Comparison of ENCODE assay signal across 13 mouse cellular contexts in genomic region chr10:123120666-123121392, GRCm38 (mm10). TPM values are rescaled to one million over a fixed set of nuclear protein-coding genes. Genes with fewer than 3 reads are reported as not detected.
DNase-seq lines count a peak whose midpoint lies in the region; ATAC-seq and TF ChIP-seq lines count a peak whose summit lies in the region.
"Had no signal": no experiment of that assay in that cellular context is flagged by ENCODE, and none has a peak within 500 bp of the region (broad histone marks: within the 10 kb centered on the region; RNA-seq: fewer than 3 reads in every experiment).

No protein-coding gene starts in this region.

- WGBS in heart, postnatal 0 days, result 93% methylated on average over 14 of the region's 14 CpGs
- 97% methylated on average over 14 of the region's 14 CpGs for WGBS in thymus, adult 2 months
- 58% methylated on average over 14 of the region's 14 CpGs for WGBS in intestine, postnatal 0 days

- TF ChIP-seq POLR2A in thymus, adult 2 months (IDR thresholded peaks at IDR 0.05; ENCODE audit: control insufficient read depth, extremely low read depth, insufficient read depth, low read length, poor library complexity), result no peak

- ATAC-seq in heart, postnatal 0 days (ENCODE audit: insufficient read depth, low read depth), result no peak
- ATAC-seq in intestine, postnatal 0 days, result peak; percentile 94

- peaks cover 92% of the 10 kb centered on the region for H3K36me3 ChIP-seq in heart, postnatal 0 days (replicated peaks; ENCODE audit: control insufficient read depth, insufficient read depth, low read length)
- peaks cover 96% of the 10 kb centered on the region for H3K36me3 ChIP-seq in thymus, adult 2 months (ENCODE audit: control insufficient read depth, insufficient read depth, low read length)
- H3K36me3 ChIP-seq in intestine, postnatal 0 days (ENCODE audit: control insufficient read depth, insufficient read depth), result peaks cover 71% of the 10 kb centered on the region
- peaks cover 20% of the 10 kb centered on the region for H3K36me3 ChIP-seq in splenic B cell, adult 2 months (ENCODE audit: control insufficient read depth, insufficient read depth, low read length, poor library complexity, severe bottlenecking)

- TF ChIP-seq EP300 in heart, postnatal 0 days (IDR thresholded peaks at IDR 0.05; ENCODE audit: low read depth), result no peak

- intact Hi-C loops in heart, postnatal 14 days (cut with DNase I), result no loop called here

- no peaks in the 10 kb centered on the region for H3K4me1 ChIP-seq in heart, postnatal 0 days (ENCODE audit: control insufficient read depth, insufficient read depth)
- H3K4me1 ChIP-seq in thymus, adult 2 months (replicated peaks; ENCODE audit: control insufficient read depth, insufficient read depth, low read length), result no peaks in the 10 kb centered on the region
- H3K4me1 ChIP-seq in intestine, postnatal 0 days (replicated peaks; ENCODE audit: control insufficient read depth, insufficient read depth, low read length), result no peaks in the 10 kb centered on the region
- H3K4me1 ChIP-seq: embryonic facial prominence, embryonic 15.5 days had no signal

- no peak overlapping the region for H3K4me3 ChIP-seq in heart, postnatal 0 days (ENCODE audit: low read depth, low read length)
- no peak overlapping the region for H3K4me3 ChIP-seq in thymus, adult 2 months (ENCODE audit: control insufficient read depth, insufficient read depth, low read length)
- no peak overlapping the region for H3K4me3 ChIP-seq in intestine, postnatal 0 days (ENCODE audit: low read depth, low read length)
- H3K4me3 ChIP-seq: embryonic facial prominence, embryonic 15.5 days had no signal

- no peak overlapping the region for H3K27ac ChIP-seq in heart, postnatal 0 days (ENCODE audit: low read depth)
- H3K27ac ChIP-seq in thymus, adult 2 months (ENCODE audit: control insufficient read depth, insufficient read depth, low read length), result no peak overlapping the region
- H3K27ac ChIP-seq in intestine, postnatal 0 days (ENCODE audit: low read depth, low read length), result no peak overlapping the region
- H3K27ac ChIP-seq: embryonic facial prominence, embryonic 15.5 days had no signal

- H3K4me2 ChIP-seq in heart, postnatal 0 days (ENCODE audit: low read depth, low read length), result no peak overlapping the region
- H3K4me2 ChIP-seq in intestine, postnatal 0 days (replicated peaks; ENCODE audit: low read depth), result no peak overlapping the region
- H3K4me2 ChIP-seq: embryonic facial prominence, embryonic 15.5 days had no signal

- DNase-seq in heart, postnatal 0 days (ENCODE audit: low spot score), result no peak
- no peak for DNase-seq in heart, postnatal 14 days
- peak; percentile 16 for DNase-seq in thymus, adult 2 months
- DNase-seq in thymus, postnatal 36 days, result no peak
- DNase-seq in splenic B cell, adult 2 months (ENCODE audit: low read depth, low spot score), result peak; percentile 21
- DNase-seq in ovary, postnatal 14 days (ENCODE audit: low spot score), result no peak
- no peak for DNase-seq in gastrocnemius, postnatal 10 days
- DNase-seq: cerebellum, adult 9-11 months; gastrocnemius, postnatal 25 days; heart, postnatal 4 days; lung, adult 2 months had no signal

- H3K9me3 ChIP-seq in heart, postnatal 0 days (replicated peaks; ENCODE audit: control insufficient read depth, low read length), result no peaks in the 10 kb centered on the region
- H3K9me3 ChIP-seq in intestine, postnatal 0 days (ENCODE audit: control insufficient read depth), result no peaks in the 10 kb centered on the region
- H3K9me3 ChIP-seq: embryonic facial prominence, embryonic 15.5 days had no signal

- peak; percentile 22; the same call in 1 of the 2 replicates for TF ChIP-seq CTCF in heart, postnatal 0 days (IDR thresholded peaks at IDR 0.05; ENCODE audit: low read depth)
- TF ChIP-seq CTCF in thymus, adult 2 months (IDR thresholded peaks at IDR 0.05; ENCODE audit: borderline replicate concordance, control insufficient read depth, extremely low read depth, insufficient read depth, low read length, poor library complexity), result no peak
- TF ChIP-seq CTCF in intestine, postnatal 0 days (IDR thresholded peaks at IDR 0.05; ENCODE audit: low read depth), result peak; percentile 76

- H3K9ac ChIP-seq in heart, postnatal 0 days (replicated peaks; ENCODE audit: low read depth, low read length), result no peak overlapping the region
- no peak overlapping the region for H3K9ac ChIP-seq in intestine, postnatal 0 days (ENCODE audit: low read depth, low read length)
- H3K9ac ChIP-seq: embryonic facial prominence, embryonic 15.5 days had no signal

- no peaks in the 10 kb centered on the region for H3K27me3 ChIP-seq in heart, postnatal 0 days (ENCODE audit: control insufficient read depth, insufficient read depth, low read length)
- no peaks in the 10 kb centered on the region for H3K27me3 ChIP-seq in thymus, adult 2 months (ENCODE audit: control insufficient read depth, insufficient read depth, low read length)
- no peaks in the 10 kb centered on the region for H3K27me3 ChIP-seq in intestine, postnatal 0 days (replicated peaks; ENCODE audit: control insufficient read depth, insufficient read depth, low read length)
- no peaks in the 10 kb centered on the region for H3K27me3 ChIP-seq in splenic B cell, adult 2 months (ENCODE audit: control insufficient read depth, insufficient read depth, low read length, poor library complexity, severe bottlenecking)
- H3K27me3 ChIP-seq: embryonic facial prominence, embryonic 15.5 days had no signal

RNA-seq across cellular contexts. Expression of gene Mon2, which starts 44.5 kb away (rescaled TPM):
- total RNA-seq in heart, postnatal 0 days (2014; rRNA removed; ENCODE audit: low replicate concordance), result 35.0 and 62.0 TPM in 2 replicates
- 14.3 and 15.2 TPM in 2 replicates for polyA plus RNA-seq in heart, postnatal 0 days (2015; fragmentation: Nextera tagmentation; extraction: Ambion mirVana)
- total RNA-seq in heart, postnatal 14 days (2021), result 10 to 100 TPM; 51.1 to 51.4 TPM
- polyA plus RNA-seq in thymus, adult 2 months (2012; rRNA removed), result 62.5 and 74.1 TPM in 2 replicates
- polyA plus RNA-seq in intestine, postnatal 0 days (2015; fragmentation: Nextera tagmentation; extraction: Ambion mirVana), result 16.4 and 22.1 TPM in 2 replicates
- total RNA-seq in gastrocnemius, postnatal 10 days (2021), result 10 to 100 TPM; 47.7 to 56.5 TPM

Comparison
In these comparisons a context has a peak if more than half of its experiments do, and no peak if none do; other contexts are left out.
1. DNase-seq: peak in thymus, adult 2 months (single experiment) and splenic B cell, adult 2 months (single experiment); none in heart, postnatal 0 days (single experiment), heart, postnatal 14 days (0 of 2), thymus, postnatal 36 days (0 of 2), ovary, postnatal 14 days (single experiment) and gastrocnemius, postnatal 10 days (single experiment).